Mouse (Mus musculus) thymus, postnatal 25 days (tissue): ENCODE results near the gene Olfr1276.

Experiments
- DNase-seq: peaks from one replicate; pipeline ENCODE4 v3.0.0; 2022

Gene Olfr1276

DNA sequence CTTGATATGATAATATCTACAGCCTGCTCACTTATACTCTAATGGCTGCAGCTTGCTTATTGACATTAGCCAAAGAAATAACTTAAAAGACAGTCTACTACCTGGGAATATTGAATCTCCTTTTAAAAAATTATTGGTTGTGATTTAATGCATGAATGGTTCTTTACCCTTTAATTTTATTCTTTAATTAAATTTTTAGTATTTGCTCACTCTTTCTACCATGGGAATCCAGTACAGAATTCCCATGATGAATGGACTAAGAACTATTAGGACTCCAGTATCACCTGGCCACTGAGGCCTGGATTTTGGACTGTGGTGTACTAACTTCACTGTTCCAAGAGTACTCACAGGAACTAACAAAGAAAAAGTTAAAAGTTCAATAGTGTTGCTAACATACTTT, at the start of gene Olfr1276:
Olfr1276 (plus strand) TSS at position 301 of the 400 bp plus-strand sequence.
- no peak for DNase-seq

DNA sequence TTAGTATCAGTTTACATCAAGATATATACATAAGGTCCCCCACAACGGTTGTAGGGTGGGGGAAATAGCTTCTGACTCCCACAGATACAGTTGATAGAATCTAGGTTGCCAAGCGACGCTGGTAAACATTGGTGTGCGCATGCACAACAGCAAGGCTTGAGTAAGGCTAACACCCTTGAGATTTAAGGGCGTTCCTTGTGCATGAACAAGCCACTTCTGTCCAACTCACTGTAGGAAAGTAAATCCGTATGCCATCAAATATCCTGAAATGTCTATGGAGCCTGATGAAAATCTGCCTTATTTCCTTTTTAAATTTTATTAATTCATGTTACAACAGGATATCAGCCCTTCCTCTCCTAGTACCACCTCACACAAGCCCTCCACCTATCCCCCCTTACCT, 24.8 kb upstream of the Olfr1276 start, which contains the start of gene 4930430A15Rik:
4930430A15Rik (minus strand) TSS at position 101 of the 400 bp plus-strand sequence.
- no peak for DNase-seq

DNA sequence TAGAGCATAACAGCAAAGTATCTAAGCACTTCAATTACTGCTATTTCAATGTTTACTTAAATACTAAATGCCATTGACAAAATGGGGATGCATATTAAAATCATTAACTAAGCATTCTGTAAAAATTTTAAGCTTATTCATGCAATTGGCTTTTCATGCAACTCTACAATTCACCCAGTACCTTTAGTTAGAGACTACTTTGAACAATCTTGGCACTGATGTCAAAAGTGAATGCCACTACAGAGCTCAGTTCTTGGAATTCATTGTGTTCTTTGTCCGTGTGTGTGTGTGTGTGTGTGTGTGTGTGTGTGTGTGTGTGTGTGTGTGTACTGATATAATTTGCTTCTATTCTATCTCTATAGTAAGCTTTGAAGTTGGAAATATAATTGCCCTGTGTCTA, 19.1 kb upstream of the Olfr1276 start, which contains the start of gene Olfr1275:
Olfr1275 (minus strand) TSS at position 101 of the 400 bp plus-strand sequence.
- no peak for DNase-seq

DNA sequence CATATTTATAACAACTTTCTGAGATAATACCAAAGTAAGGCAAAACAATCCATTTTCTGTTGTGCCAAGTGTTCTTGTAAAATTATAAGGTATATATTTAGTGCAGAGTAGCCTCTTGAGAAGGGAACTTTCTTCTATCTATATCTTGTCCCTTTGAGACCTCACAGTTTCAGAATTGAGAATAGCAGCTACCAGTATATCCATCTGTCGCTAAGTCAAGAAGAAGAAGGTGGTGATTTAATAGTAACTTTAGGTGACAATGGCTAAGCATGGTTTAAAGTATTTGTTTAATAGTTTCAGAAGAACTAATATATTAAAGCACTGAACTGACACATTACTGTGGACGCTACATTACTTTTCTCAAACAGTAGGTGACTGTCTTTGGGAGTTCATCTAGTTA, 19.7 kb downstream of the Olfr1276 start, which contains the start of gene Olfr1277:
Olfr1277 (minus strand) TSS at position 101 of the 400 bp plus-strand sequence.
- no peak for DNase-seq

DNA sequence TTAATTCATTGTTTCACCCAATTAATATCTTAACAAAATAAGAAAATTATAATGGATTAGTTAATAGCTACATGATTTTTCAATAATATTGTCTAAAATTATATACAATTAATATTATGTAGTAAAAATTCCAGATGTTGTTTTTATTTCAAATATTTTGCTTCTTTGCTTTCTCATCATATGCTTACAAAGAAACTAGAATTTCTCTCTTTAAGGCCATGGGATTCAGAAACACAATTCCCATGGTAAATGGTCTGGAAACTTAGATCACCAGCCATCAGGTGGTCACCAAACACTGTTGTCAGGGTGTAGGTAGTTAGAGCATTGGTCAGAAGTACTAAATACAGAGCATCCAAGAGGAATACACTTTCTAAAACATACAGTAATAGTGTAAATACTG, 35.5 kb downstream of the Olfr1276 start, which contains the start of gene Olfr1278:
Olfr1278 (plus strand) TSS at position 301 of the 400 bp plus-strand sequence.
- DNase-seq = no peak

DNA sequence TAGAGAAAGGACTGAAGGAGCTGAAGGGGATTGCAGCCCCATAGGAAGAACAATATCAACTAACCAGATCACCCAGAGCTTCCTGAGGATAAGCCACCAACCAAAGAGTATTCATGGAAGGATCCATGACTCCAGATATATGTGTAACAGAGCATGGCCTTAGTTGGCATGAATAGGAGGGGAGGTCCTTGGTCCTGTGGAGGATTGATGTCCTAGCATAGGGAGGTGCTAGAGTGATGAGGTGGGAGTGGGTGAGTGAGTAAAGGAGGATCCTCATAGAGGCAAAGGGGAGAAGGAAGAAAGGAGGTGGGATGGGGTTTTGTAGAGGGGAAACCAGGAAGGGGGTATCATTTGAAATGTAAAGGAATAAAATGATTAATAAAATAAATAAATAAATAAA, 44.2 kb downstream of the Olfr1276 start:
- no peak for DNase-seq

DNA sequence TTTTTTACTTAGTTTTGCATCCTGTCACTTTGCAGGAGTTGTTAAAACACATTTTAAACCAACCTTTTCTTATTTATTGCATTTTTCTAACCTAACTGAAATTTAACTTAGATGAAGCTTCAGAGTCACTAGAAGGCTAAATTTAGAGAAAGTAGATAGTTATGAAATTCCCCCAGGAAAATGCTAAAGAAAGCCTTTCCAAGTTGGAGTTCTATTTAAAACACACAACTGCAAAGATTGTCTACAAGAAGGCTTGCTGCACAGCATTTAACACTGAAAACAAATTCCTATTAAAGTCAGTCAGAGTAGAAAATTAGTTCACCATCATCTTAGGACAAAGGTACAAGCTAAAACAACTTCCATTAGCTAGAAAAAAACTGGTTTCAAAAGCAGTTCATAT, 46.1 kb downstream of the Olfr1276 start, which contains the start of gene Olfr1279:
Olfr1279 (plus strand) TSS at position 262 of the 400 bp plus-strand sequence.
- no peak for DNase-seq
